Mouse (Mus musculus): Measurements from ENCODE around the gene Celf2. TPM values are rescaled to one million over a fixed set of nuclear protein-coding genes. Genes with fewer than 3 reads are reported as not detected.

The Celf2 gene
- total RNA-seq, 2 experiments from 2014 or later: 67.6 to 79.3 TPM

DNA sequence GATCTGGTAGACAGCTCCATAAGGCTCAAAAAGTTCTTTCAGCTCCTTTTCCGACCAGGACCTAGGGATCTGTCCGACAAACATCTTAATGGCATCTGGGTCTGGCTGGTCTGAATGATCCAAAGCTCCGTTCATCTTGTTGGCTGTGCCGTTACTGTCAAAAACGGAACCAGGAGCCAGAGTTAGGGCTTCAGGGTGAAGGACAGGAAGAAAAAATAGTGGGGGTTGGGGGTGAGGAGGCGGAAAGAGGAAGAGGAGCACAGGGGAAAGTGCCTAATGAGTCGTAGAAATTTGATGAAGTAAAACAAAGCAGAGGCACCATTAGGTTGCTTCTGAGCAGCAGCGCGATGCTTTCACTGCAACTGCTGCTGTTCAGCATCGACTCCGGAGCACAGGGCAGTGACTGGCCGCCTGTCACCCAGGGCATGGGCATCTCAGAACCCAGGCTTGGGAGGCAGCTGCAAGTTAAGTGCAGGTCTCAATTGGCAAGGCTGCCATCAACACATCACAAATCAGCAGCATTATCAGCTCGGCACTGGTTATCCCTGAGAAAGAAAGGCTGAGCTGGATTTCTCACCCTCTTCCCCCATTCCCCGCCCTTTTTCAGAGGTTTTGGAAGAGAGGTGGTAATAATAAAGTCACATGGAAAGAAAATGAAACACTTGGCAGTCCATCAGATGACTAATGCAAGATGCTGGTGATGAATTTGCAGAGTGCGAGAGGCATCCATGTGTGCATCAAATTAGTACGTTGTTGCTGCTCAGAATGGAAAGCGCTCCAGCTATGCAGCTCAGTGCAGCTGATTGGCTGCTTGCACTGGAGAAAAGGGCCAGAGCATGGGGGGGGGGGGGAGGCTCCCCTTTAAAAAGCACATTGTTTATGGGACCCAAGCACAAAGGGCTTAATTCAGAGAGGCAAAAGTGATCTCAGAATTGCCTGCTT, 787.6 kb downstream of the Celf2 start:
- TF ChIP-seq CTCF (IDR thresholded peaks at IDR 0.05): no peak
- intact Hi-C loops (cut with DNase I): no loop called here
- Histone ChIP-seq H3K27ac (peak overlapping the region; percentile 65), H3K4me3 (peak overlapping the region; percentile 65)
- peak; percentile 40 for DNase-seq

DNA sequence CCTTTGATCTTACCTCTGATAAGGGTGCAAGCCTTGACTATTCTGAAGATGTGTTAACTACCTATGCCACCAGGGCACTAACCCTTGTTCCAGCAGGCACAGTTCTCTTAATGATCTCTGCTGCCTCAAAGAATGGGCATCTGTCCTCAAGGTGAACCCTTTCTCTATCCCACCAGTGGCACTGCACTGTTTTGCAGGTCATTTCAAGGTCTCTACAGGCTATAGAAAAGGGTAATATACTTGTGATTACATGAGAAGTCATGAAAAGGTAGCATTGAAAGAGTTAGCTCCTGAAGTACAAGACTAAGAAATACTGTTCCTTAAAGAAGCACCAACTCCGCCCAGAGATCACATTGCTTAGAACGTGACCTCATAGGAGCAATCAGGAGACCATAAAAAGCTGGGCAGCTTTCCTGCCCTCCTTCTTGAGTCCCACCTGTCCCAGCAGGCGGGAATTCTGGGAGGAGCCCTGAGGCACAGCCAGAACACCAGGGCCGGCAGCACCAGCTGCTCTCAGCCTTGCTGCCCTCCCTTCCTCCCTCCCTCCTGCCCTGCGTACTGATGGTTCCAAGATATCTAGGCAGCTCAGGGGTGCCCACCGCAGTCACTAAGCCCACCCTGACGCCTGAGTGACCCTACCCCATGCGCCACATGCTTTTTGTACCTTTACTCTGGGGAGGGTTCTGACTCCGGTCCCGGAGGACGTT, 788.5 kb downstream of the Celf2 start:
- peak; percentile 77 for DNase-seq
- no peak for TF ChIP-seq CTCF (IDR thresholded peaks at IDR 0.05)
- Histone ChIP-seq H3K4me3 (peak overlapping the region; percentile 65), H3K27ac (peak overlapping the region; percentile 65)
- intact Hi-C loops (cut with DNase I): no loop called here

DNA sequence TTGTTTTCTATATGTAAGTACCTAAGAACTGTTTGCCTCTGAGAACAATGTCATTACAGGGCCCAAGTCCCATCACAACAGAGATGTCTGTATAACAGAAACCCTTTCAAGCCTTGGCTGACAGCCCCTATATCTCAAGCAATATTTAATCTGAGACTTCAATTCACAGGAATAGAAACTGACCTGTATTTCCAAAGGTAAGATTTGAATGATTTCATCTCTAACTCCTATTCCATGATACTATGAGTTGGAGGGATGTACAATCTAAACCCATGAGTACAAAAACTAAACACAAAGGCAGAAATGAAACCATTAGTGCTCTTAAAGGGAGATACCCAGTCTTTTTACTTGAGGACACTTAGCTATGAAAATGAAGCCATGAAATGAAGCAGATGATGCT, 790.5 kb downstream of the Celf2 start:
- no peak overlapping the region; the same call in 1 of the 2 replicates for H3K4me3 ChIP-seq
- H3K27ac ChIP-seq: no peak overlapping the region
- DNase-seq: no peak
- TF ChIP-seq CTCF (IDR thresholded peaks at IDR 0.05): no peak
- intact Hi-C loops (cut with DNase I): no loop called here

DNA sequence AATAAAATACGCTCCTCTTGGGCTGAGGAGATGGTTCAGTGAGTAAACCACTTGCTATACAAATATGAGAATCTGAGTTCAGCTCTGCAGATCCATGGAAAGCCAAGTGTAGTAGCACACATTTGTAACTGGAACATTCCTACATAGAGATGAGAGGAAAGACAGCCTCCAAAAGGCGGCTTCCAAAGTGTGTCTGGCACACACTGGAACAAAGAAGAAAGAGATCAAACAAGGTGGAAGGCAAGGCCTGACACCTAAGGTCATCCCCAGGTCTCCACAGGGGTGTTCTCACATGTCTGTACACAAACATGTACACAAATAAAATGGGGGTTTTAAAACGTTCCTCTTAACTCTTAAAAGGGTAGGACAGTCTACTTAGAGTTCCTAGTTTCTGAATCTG, 791.4 kb downstream of the Celf2 start:
- intact Hi-C loops (cut with DNase I): no loop called here
- H3K4me3 ChIP-seq: no peak overlapping the region
- DNase-seq: no peak
- H3K27ac ChIP-seq: no peak overlapping the region
- no peak for TF ChIP-seq CTCF (IDR thresholded peaks at IDR 0.05)

DNA sequence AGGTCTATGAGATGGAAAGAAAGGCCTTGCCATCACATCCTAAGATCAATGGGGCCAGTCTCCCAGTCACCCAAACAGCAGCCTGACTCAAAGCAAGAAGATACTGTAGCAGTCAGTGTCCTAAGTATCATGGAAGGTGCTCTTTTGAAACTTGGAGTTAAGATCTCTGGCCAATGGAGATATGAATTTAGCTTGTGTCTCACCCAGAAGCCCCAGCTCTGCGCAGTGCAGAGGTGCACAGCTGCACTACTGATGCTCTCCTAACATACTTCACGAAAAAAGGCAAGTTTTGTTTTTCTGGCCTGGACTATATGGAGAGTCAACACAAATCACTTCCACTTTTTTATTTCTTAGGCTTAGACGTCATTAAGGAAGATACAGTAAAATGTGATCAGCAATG, 793.8 kb downstream of the Celf2 start:
- no peak for TF ChIP-seq CTCF (IDR thresholded peaks at IDR 0.05)
- DNase-seq: no peak
- Histone ChIP-seq H3K4me3 (no peak overlapping the region), H3K27ac (no peak overlapping the region)
- intact Hi-C loops (cut with DNase I): no loop called here

DNA sequence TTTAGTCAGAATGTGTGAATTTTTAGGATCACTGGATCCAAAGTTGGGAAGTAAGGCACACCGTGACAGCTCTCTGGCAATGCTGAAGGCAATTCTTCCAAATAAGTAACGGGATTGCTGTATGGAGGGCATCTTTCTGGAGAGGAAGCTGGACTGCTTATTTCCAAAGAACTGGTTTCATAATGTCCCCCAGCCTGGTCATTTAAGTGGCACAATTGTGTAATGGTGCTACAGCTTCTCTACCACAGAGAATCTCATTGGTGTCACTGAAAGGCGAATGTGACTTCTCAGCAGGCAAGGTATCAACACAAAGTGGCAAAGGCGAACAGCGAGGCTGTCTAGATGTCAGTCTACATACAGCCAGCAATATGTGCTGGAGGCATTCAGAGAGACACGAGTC, 795.8 kb downstream of the Celf2 start:
- intact Hi-C loops (cut with DNase I): no loop called here
- H3K4me3 ChIP-seq: no peak overlapping the region
- no peak for DNase-seq
- H3K27ac ChIP-seq: no peak overlapping the region
- TF ChIP-seq CTCF (IDR thresholded peaks at IDR 0.05): no peak

DNA sequence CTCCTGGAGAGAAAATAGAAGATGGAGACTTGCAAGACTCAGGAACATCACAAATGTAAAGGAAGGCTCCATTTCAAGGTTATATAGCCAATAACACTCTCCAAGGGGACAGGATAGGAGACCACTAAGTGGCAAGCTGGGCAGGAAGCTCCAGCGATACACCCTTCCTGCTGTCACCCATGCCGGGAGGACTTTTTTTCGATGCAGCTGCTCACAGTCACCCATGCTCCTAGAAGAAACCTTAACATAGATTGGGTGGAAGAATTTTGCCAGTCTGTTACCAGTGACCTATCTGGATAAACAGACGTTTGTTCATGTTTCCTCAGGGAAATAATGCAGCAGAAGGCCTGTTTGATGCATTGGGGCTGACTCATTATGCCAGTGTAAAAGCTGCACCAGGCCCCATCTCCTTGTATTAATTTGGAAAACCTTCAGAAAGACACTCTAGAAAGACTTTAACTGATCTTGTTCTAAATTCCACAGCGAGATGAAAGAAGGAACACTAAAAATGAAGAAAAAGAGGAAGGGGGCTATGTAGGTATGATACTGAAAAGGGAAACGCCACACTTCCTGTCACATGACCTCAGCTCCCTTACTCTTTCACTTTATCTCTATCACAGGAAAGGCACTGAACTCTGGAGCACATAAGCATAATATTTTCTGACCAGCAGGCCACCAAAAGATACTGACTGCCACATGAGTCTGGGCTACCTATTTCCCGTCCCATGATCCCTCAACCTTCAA, 798.5 kb downstream of the Celf2 start:
- intact Hi-C loops (cut with DNase I): no loop called here
- no peak for TF ChIP-seq CTCF (IDR thresholded peaks at IDR 0.05)
- H3K4me3 ChIP-seq: no peak overlapping the region
- DNase-seq: no peak
- H3K27ac ChIP-seq: no peak overlapping the region; the same call in 1 of the 2 replicates

DNA sequence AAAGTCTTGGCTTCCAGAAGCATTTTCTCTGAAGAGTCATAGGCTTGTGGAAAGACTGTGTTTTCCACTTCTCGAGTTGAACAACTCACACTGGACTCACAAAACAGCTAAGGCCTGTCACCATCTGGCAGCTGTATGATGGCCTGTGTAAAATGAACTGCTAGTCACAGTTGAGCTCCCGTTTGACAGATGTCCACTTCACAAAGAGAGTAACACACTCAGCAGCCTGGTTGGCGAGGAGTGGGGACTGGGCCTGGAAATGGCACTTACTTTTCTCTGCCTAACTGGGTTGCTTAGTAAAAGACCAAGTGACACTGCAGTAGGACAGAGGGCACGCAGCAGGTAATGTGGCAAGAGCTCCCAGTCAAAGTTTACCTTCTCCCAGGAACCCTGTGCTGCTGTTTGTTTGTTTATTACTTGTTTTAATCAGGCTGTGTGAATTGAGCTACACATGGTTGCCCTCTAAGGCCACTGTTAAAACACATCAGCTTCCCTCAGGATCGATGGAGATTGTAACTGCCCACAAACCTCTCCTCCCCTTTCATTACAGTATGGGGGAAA, 801.3 kb downstream of the Celf2 start:
- DNase-seq: peak; percentile 32
- TF ChIP-seq CTCF (IDR thresholded peaks at IDR 0.05): no peak
- H3K27ac ChIP-seq: peak overlapping the region; percentile 6; the same call in 1 of the 2 replicates
- intact Hi-C loops (cut with DNase I): no loop called here
- no peak overlapping the region for H3K4me3 ChIP-seq

DNA sequence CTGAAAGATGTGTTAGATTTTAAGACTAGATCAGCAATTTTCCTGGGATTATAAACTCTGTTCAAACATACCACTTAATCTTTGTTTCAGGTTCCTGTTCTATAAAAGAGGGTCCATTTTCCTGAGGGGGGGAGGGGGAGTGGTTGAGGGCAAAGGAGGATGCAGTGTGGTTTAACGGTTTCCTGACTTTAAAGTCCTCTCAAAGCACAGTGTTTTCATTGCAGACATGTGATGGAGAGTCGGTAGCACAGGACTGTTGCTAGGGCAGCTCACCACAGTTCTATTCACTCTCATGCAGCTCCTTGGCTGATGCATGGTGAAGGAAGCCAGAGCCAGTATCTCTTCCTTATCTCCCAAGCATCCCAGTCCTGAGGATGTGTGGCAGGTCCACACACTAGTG, 802.1 kb downstream of the Celf2 start:
- intact Hi-C loops (cut with DNase I): no loop called here
- Histone ChIP-seq H3K4me3 (no peak overlapping the region), H3K27ac (no peak overlapping the region)
- TF ChIP-seq CTCF (IDR thresholded peaks at IDR 0.05): no peak
- no peak for DNase-seq

DNA sequence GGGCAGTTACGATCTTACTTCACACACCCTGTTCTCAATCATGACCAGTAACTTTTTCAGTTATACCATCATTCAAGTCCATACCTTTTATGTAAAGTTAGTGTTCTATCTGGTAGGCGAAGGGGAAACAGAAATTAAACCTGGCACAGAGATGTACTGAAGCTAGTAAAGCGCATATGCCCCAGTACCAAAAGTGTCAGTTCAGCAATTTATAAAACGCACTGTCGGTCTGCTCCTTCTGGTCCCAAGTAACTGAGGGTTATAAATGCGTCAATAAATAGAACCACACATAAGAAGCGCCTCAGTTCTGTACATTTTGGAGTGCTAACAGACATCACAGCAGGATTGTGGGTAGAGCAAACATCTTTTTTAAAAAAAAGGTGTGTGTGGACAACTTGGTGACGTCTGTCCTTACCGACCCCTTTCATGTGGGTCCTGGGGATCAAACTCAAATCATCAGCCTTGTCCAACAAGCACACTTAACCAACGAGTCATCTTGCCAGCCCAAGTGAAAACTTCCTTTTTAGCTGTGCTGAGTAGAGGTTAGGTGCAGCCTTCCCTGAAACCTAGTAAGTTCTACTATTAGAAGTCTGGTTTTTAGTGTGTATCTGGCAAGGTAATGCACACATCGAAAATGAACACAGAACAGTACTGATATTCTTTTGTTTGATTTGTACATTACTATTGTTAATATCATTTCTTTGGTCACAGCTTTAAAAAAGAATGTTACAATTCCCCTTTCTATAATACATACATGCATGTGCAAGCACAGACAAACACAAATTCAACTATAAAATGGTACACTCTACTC, 803.2 kb downstream of the Celf2 start:
- Histone ChIP-seq H3K4me3 (no peak overlapping the region), H3K27ac (peak overlapping the region; percentile 39; the same call in 1 of the 2 replicates)
- TF ChIP-seq CTCF (IDR thresholded peaks at IDR 0.05): no peak
- no peak for DNase-seq
- intact Hi-C loops (cut with DNase I): no loop called here

DNA sequence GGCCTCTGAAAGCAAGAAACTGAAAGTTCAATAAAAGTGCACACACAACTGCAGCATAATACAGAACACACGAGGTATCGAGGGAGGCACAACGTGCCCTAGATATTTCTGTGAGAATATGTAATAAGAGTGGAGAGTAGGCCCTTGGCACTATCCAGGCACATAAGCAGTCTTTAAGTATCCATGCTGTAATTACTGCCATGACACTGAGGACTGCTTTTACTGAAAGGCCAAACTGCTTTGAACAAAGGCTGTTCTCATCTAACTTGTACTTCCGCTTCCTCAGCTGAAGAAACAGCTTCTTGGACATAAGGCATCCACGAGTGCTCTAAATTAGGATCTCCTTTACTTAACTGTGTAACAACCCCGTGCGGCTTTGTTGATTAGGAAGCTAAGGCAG, 803.9 kb downstream of the Celf2 start:
- intact Hi-C loops (cut with DNase I): no loop called here
- H3K4me3 ChIP-seq: no peak overlapping the region
- H3K27ac ChIP-seq: peak overlapping the region; percentile 39; the same call in 1 of the 2 replicates
- no peak for DNase-seq
- TF ChIP-seq CTCF (IDR thresholded peaks at IDR 0.05): no peak

DNA sequence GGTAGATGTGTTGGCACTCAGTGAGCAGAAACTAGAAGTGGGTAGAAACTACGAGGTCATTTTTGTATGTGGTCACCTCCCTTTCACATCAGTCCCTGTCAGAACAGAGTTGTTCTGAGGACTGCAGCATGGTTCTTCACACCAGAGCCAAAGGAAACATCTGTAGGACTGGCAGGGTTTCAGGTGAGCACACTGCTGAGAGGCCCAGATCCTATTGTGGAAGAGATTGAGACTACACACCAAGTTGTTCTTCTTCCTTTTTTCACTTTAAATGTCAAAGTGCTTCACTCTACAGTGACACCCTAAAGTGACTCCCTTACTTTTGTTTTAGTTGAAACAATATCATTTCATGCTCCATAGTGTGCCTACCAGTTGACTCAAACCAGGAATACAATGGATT, 804.6 kb downstream of the Celf2 start:
- H3K27ac ChIP-seq: no peak overlapping the region
- no peak for DNase-seq
- intact Hi-C loops (cut with DNase I): no loop called here
- no peak for TF ChIP-seq CTCF (IDR thresholded peaks at IDR 0.05)
- no peak overlapping the region for H3K4me3 ChIP-seq
